Mouse (Mus musculus) lung, adult 2 months (tissue): ENCODE measurements around the gene Pomt2.

Experiments used
- CTCF ChIP-seq: fragments of 200-500 bp; IDR thresholded peaks from 2 replicates; pipeline ENCODE4 v1.5.1; 2011; ENCODE audit warnings: mild to moderate bottlenecking, low read length, control low read depth; ENCODE audit not compliant: insufficient read depth
- POLR2A ChIP-seq: fragments of 200-500 bp; IDR thresholded peaks from 2 replicates; pipeline ENCODE4 v1.6.1; 2011; ENCODE audit warnings: low read depth, mild to moderate bottlenecking, control low read depth, low read length, borderline replicate concordance; ENCODE audit errors: extremely low read depth

- TF ChIP-seq CTCF (no peak), POLR2A (no peak)
Measured at GRCm38 (mm10) chr12:87093249-87093648, 54.5 kb downstream of the Pomt2 start.
